Mouse (Mus musculus) gastrocnemius, postnatal 14 days (tissue): ENCODE results near the gene Btbd2. TPM values are rescaled to one million over a fixed set of nuclear protein-coding genes. Genes with fewer than 3 reads are reported as not detected.
A peak's percentile ranks its signal among the peaks of the same experiment; 100 is the strongest.

ENCODE experiments used
- DNase-seq: peaks from one replicate; pipeline ENCODE4 v3.0.0; 2021; ENCODE audit warnings: mixed read lengths
- intact Hi-C: fragments of 180-260 bp; cut with DNase I; formaldehyde crosslinking; loops from one replicate; pipeline ENCODE4 v1.15.1; 2025; ENCODE audit warnings: low total_unique reads
- total RNA-seq, 2 experiments: library from RNA; stranded (reverse); gene quantifications; 2 replicates each; pipeline ENCODE4 v1.2.3; 2021

Gene Btbd2
- total RNA-seq, 2 experiments from 2014 or later = 30.1 to 34.4 TPM

DNA sequence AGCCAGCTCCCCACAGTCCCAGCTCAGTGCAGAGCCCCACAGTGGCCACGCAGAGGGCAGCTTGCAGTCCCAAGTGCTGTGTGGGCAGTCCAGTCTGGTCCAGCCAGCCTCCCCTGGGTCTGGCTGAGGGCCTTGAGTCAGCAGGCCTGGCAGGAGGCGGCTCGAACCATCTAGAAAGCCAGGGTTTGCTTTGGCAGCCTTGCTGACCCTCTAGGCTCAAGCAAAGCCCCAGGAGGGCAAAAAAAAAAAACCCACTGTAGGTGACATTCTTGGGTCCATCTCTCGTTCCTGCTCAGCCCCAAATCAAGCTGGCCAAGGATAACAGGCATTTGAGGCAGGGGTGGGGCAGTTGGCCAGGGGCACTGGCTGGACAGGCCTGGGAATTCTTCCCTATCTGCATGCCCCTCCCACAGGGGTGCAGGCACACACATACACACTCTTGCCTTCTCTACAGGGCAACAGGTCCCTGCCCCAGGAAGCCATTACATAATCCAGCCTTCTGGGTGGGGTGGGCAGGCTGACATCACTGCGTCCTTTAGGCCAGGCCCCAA lies 17.4 kb upstream of the Btbd2 start:
- no peak for DNase-seq
- intact Hi-C loops = no loop called here

GRCm38 (mm10) chr10:80673690-80674089 lies 16.8 kb upstream of the Btbd2 start:
- intact Hi-C loops = no loop called here
- DNase-seq = no peak

GRCm38 (mm10) chr10:80671936-80672690 lies 15.2 kb upstream of the Btbd2 start:
- intact Hi-C loops = no loop called here
- DNase-seq = no peak

DNA sequence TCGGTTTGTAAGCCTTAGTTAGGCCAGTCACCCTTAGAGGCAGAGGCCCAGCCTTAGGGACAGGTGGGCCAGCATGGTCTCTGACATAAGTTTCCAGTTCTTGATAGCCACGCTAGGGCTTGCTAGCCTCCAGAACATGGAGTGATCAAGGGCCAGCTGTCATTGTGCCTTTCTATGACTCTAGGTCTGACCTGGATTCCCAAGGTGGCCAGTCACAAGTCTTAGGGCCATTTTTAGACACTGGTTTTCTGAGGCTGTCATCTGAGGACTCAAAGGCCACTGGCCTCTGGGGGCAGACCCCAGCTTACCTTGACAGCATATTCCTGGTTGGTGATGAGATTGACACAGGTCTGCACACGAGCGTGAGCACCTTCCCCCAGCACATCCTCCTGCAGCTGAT lies 14.4 kb upstream of the Btbd2 start:
- no peak for DNase-seq
- intact Hi-C loops = no loop called here

DNA sequence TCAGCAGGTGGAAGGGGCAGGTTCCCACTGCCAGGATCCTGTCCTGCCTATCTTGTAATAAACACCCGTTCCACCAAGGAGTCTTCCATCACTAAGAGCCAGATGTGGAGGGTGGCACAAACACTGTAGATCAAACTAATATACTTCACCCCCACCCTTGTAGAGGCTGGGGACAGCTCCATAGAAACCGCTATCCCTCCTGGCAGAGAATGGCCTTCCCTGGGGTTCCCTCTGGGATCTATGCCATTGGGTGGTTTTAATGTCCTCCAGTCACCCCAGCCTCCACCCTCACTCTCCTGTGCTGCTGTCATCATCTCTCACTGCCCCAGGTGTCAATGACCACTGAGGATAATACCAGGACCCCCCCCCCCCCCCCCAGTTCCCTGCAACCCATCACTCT lies 13.7 kb upstream of the Btbd2 start:
- intact Hi-C loops = no loop called here
- DNase-seq = no peak

- intact Hi-C loops = no loop called here
- peak; percentile 71 for DNase-seq
Observed at GRCm38 (mm10) chr10:80669737-80670485, 13.0 kb upstream of the Btbd2 start.

DNA sequence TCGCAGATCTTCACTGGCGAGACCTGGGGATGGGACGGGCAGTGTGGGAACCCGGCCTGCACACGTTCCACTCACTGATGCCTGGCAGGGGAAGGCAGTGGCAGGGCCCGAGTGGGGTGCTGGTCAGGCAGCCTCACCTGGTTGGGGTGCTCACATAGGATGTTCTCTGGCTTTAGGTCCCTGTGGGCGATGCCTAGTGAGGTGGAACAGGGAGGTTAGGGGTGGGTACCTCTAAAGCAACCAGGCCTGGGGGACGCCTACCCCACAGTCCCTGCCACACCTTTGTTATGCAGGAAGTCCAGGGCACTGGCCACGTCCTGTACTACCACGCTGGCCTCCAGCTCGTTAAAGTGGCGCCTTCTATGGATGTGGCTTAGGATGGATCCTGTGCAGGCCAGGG lies 12.1 kb upstream of the Btbd2 start:
- intact Hi-C loops = no loop called here
- no peak for DNase-seq

GRCm38 (mm10) chr10:80668614-80669013 lies 11.7 kb upstream of the Btbd2 start:
- intact Hi-C loops = no loop called here
- DNase-seq = peak; percentile 88

- peak; percentile 73 for DNase-seq
- intact Hi-C loops = no loop called here
Observed at GRCm38 (mm10) chr10:80666837-80667412, 10.1 kb upstream of the Btbd2 start.

GRCm38 (mm10) chr10:80665981-80666733 lies 9.3 kb upstream of the Btbd2 start:
- no peak for DNase-seq
- intact Hi-C loops = no loop called here

- DNase-seq = no peak
- intact Hi-C loops = no loop called here
Observed at GRCm38 (mm10) chr10:80665459-80665858, 8.6 kb upstream of the Btbd2 start.

GRCm38 (mm10) chr10:80665016-80665380 lies 8.1 kb upstream of the Btbd2 start:
- intact Hi-C loops = no loop called here

GRCm38 (mm10) chr10:80664197-80665015 lies 7.5 kb upstream of the Btbd2 start:
- intact Hi-C loops = no loop called here
- peak; percentile 93 for DNase-seq

More at GRCm38 (mm10) chr10:80665016-80665380, 8.1 kb upstream of the Btbd2 start:
- DNase-seq = peak; percentile 87

- DNase-seq = no peak
- intact Hi-C loops = no loop called here
Observed at GRCm38 (mm10) chr10:80663485-80664196, 6.8 kb upstream of the Btbd2 start.

- DNase-seq = peak; percentile 56
- intact Hi-C loops = no loop called here
Observed at GRCm38 (mm10) chr10:80661149-80661548, 4.3 kb upstream of the Btbd2 start.

GRCm38 (mm10) chr10:80659213-80659612 lies 2.3 kb upstream of the Btbd2 start:
- peak; percentile 72 for DNase-seq
- intact Hi-C loops = no loop called here

- no peak for DNase-seq
- intact Hi-C loops = no loop called here
Observed at GRCm38 (mm10) chr10:80658841-80659202, 2.0 kb upstream of the Btbd2 start.

DNA sequence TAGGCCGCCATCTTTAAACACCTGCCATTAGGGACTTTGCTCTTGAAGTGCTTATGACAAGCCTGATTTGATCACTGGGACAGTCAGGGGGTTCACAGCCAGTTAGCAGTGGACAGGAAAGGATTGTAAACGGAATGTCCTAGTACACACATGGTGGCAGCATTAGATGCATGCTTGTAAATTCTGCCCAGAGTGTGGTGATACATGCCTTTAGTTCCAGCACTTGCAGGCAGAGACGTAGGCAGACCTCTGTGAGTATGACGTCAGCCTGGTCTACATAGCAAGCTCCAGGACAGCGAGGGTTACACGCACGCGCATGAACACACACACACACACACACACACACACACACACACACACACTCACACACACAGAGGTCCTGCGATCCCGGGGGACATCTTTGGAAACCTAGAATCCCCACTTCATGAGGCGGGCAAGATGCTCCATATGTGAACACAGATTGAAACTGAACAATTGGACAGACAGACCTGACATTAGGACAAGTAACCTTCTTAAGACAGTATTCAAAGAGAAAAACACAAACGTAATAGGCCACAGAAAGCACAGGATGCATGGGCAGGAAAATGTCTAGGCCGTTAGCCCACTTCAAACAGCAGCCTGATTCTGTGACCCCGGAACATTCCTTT lies 1.4 kb upstream of the Btbd2 start:
- intact Hi-C loops = no loop called here
- no peak for DNase-seq
